ENCODE assay signal across 8 mouse cellular contexts in the genomic region with DNA sequence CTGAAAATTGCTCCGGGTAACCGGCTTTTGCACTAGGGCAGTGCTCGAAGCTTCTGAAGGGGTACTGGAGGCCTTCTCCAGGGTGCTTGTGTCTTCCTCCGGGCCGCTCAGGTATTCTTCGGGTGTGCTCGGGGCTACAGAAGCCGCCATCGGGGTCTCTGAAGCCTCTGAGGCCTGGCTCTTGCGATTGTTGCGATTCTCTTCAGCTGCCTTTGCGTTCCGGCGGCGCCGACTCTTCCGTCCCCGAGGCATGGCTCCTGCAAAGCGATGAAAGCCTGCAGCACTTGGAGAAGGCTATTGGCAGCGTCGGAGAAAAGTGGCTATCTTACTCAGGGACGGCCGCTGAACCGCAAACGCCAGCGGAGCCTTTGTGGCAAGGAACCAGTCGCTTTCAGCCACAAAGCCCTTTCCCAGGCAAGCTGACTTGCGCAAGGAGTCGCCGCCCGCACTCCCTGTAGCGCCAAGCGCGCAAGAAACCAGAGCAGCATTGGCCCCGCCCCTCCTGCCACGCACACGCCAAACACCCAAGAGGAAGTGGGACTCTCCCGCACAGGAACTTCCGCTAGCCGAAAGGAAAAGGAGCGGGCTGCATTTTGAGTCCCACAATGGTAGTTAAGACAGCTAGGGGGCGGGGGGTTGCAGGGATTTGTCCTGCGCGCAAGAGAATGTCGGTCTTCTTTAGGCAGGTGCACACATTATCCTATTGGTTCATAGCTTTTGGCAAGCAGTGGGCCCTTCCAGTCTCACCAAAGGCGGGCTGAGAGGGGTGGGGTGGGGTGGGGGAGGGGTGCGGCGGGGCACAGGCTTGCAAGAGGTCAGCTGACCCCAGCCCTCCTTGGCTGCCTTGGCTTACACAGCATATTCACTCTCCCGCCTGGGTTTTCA. TPM values are rescaled to one million over a fixed set of nuclear protein-coding genes. Genes with fewer than 3 reads are reported as not detected.
DNase-seq lines count a peak whose midpoint lies in the region; ATAC-seq lines count a peak whose summit lies in the region.

Gene Mageh1 (minus strand): TSS at position 489 of the 885 bp plus-strand sequence.

- no peaks in the 10 kb centered on the region for H3K36me3 ChIP-seq in forebrain, embryonic 15.5 days
- H3K36me3 ChIP-seq in liver, embryonic 13.5 days = no peaks in the 10 kb centered on the region
- no peaks in the 10 kb centered on the region for H3K36me3 ChIP-seq in neural tube, embryonic 12.5 days

- peak; percentile 97 for ATAC-seq in cerebellum, adult (ENCODE audit: insufficient number of reproducible peaks, low FRiP score, low TSS enrichment)
- ATAC-seq in forebrain, embryonic 15.5 days (replicated peaks) = peak; percentile 95
- ATAC-seq in liver, embryonic 13.5 days (ENCODE audit: low read depth) = peak; percentile 55
- peak; percentile 94 for ATAC-seq in neural tube, embryonic 12.5 days (ENCODE audit: low FRiP score, low read depth)

- peak within 1 kb of the TSS; percentile 47 for H3K4me2 ChIP-seq in forebrain, embryonic 15.5 days (replicated peaks)
- peak within 1 kb of the TSS; percentile 47 for H3K4me2 ChIP-seq in liver, embryonic 13.5 days
- H3K4me2 ChIP-seq in neural tube, embryonic 12.5 days (replicated peaks) = peak within 1 kb of the TSS; percentile 63

- H3K27me3 ChIP-seq in forebrain, embryonic 15.5 days = no peaks in the 10 kb centered on the region
- peaks cover 17% of the 10 kb centered on the region for H3K27me3 ChIP-seq in liver, embryonic 13.5 days
- H3K27me3 ChIP-seq in neural tube, embryonic 12.5 days (replicated peaks) = no peaks in the 10 kb centered on the region

- intact Hi-C loops in heart, postnatal 10 days (cut with DNase I) = no loop called here

- H3K9ac ChIP-seq in forebrain, embryonic 15.5 days (replicated peaks) = peak within 1 kb of the TSS; percentile 70
- H3K9ac ChIP-seq in liver, embryonic 13.5 days = no peak within 1 kb of the TSS; the same call in 1 of the 2 replicates
- peak within 1 kb of the TSS; percentile 67 for H3K9ac ChIP-seq in neural tube, embryonic 12.5 days

- H3K27ac ChIP-seq in forebrain, embryonic 15.5 days (replicated peaks) = peak within 1 kb of the TSS; percentile 97
- H3K27ac ChIP-seq in liver, embryonic 13.5 days = no peak within 1 kb of the TSS
- peak within 1 kb of the TSS; percentile 83 for H3K27ac ChIP-seq in neural tube, embryonic 12.5 days

- H3K9me3 ChIP-seq in forebrain, embryonic 15.5 days = no peaks in the 10 kb centered on the region
- no peaks in the 10 kb centered on the region for H3K9me3 ChIP-seq in liver, embryonic 13.5 days (replicated peaks)
- H3K9me3 ChIP-seq in neural tube, embryonic 12.5 days = no peaks in the 10 kb centered on the region

- 0 out of 2 replicates have a peak, but pooled peaks cover 4% of the 10 kb centered on the region for H3K4me1 ChIP-seq in forebrain, embryonic 15.5 days
- H3K4me1 ChIP-seq in liver, embryonic 13.5 days (replicated peaks) = no peaks in the 10 kb centered on the region
- H3K4me1 ChIP-seq in neural tube, embryonic 12.5 days = 0 out of 2 replicates have a peak, but pooled peaks cover 4% of the 10 kb centered on the region

- peak within 1 kb of the TSS; percentile 63 for H3K4me3 ChIP-seq in forebrain, embryonic 15.5 days
- peak within 1 kb of the TSS; percentile 44 for H3K4me3 ChIP-seq in liver, embryonic 13.5 days (replicated peaks)
- peak within 1 kb of the TSS; percentile 51 for H3K4me3 ChIP-seq in neural tube, embryonic 12.5 days

- 20% methylated on average over 48 of the region's 49 CpGs for WGBS in forebrain, embryonic 15.5 days
- WGBS in liver, embryonic 13.5 days (ENCODE audit: insufficient replicate concordance) = 14% methylated on average over 47 of the region's 49 CpGs
- 16% methylated on average over 49 of the region's 49 CpGs for WGBS in neural tube, embryonic 12.5 days

- peak; percentile 60 for DNase-seq in CD4-positive, CD25-positive, alpha-beta regulatory T cell, adult 2 months (ENCODE audit: low read depth, low spot score)
- peak; percentile 81 for DNase-seq in heart, postnatal 10 days
- DNase-seq in kidney, postnatal 36 days = peak; percentile 83 to 88
- DNase-seq in liver, embryonic 13.5 days = peak; percentile 1
- peak; percentile 83 for DNase-seq in testis, postnatal 10 days (ENCODE audit: low spot score)

RNA-seq across cellular contexts. Expression of gene Mageh1, which starts in this region (rescaled TPM):
- polyA plus RNA-seq in forebrain, embryonic 15.5 days (2015; fragmentation: Nextera tagmentation; extraction: Ambion mirVana) = 88.7 and 96.5 TPM in 2 replicates
- 10 to 100 TPM; 15.0 to 18.9 TPM for total RNA-seq in heart, postnatal 10 days (2021)
- 6.8 and 7.1 TPM in 2 replicates for polyA plus RNA-seq in liver, embryonic 13.5 days (2015; fragmentation: Nextera tagmentation; extraction: Ambion mirVana)
- polyA plus RNA-seq in neural tube, embryonic 12.5 days (2016; fragmentation: Nextera tagmentation; extraction: Ambion mirVana) = 65.9 and 79.0 TPM in 2 replicates

Comparison
In these comparisons a context has a peak if more than half of its experiments do, and no peak if none do; other contexts are left out.
1. DNase-seq: peak in every context shown above with its lines; median percentile 86 in kidney, postnatal 36 days; 83 in testis, postnatal 10 days; 81 in heart, postnatal 10 days; 60 in CD4-positive, CD25-positive, alpha-beta regulatory T cell, adult 2 months; 1 in liver, embryonic 13.5 days.